ENCODE assay signal across 10 mouse cellular contexts in genomic region chr9:61583281-61584072, GRCm38 (mm10).
DNase-seq lines count a peak whose midpoint lies in the region; ATAC-seq and TF ChIP-seq lines count a peak whose summit lies in the region.
"Had no signal": no experiment of that assay in that cellular context is flagged by ENCODE, and none has a peak within 500 bp of the region (broad histone marks: within the 10 kb centered on the region; RNA-seq: fewer than 3 reads in every experiment).

No protein-coding gene starts in this region.

- no peak overlapping the region for H3K4me3 ChIP-seq in liver, embryonic 12.5 days
- no peak overlapping the region for H3K4me3 ChIP-seq in hindbrain, postnatal 0 days (ENCODE audit: low read length)
- no peak overlapping the region for H3K4me3 ChIP-seq in liver, postnatal 0 days (ENCODE audit: low read depth, low read length)
- H3K4me3 ChIP-seq in stomach, embryonic 16.5 days (replicated peaks; ENCODE audit: low read length) = no peak overlapping the region
- H3K4me3 ChIP-seq: liver, embryonic 13.5 days had no signal

- no peak overlapping the region for H3K9ac ChIP-seq in liver, embryonic 12.5 days
- no peak overlapping the region for H3K9ac ChIP-seq in hindbrain, postnatal 0 days (replicated peaks; ENCODE audit: low read length)
- no peak overlapping the region for H3K9ac ChIP-seq in liver, postnatal 0 days (replicated peaks)
- no peak overlapping the region; the same call in 1 of the 2 replicates for H3K9ac ChIP-seq in stomach, embryonic 16.5 days (ENCODE audit: low read length)
- H3K9ac ChIP-seq: liver, embryonic 13.5 days had no signal

- 71% methylated on average over 21 of the region's 21 CpGs for WGBS in liver, embryonic 12.5 days (ENCODE audit: insufficient replicate concordance)
- 39% methylated on average over 21 of the region's 21 CpGs for WGBS in hindbrain, postnatal 0 days
- 64% methylated on average over 21 of the region's 21 CpGs for WGBS in liver, postnatal 0 days (ENCODE audit: insufficient replicate concordance)
- 46% methylated on average over 21 of the region's 21 CpGs for WGBS in stomach, embryonic 16.5 days

- no peak for TF ChIP-seq CTCF in hindbrain, postnatal 0 days (IDR thresholded peaks at IDR 0.05; ENCODE audit: low read depth)
- TF ChIP-seq CTCF in liver, postnatal 0 days (IDR thresholded peaks at IDR 0.05; ENCODE audit: low read depth) = no peak

- peaks cover 5% of the 10 kb centered on the region; the same call in 1 of the 2 replicates for H3K27me3 ChIP-seq in liver, embryonic 12.5 days (replicated peaks)
- H3K27me3 ChIP-seq in hindbrain, postnatal 0 days (ENCODE audit: insufficient read depth, low read length) = no peaks in the 10 kb centered on the region
- no peaks in the 10 kb centered on the region for H3K27me3 ChIP-seq in liver, postnatal 0 days (ENCODE audit: insufficient read depth, low read length)
- no peaks in the 10 kb centered on the region for H3K27me3 ChIP-seq in stomach, embryonic 16.5 days (ENCODE audit: control insufficient read depth, insufficient read depth, low read length)
- H3K27me3 ChIP-seq: liver, embryonic 13.5 days had no signal

- no peaks in the 10 kb centered on the region for H3K36me3 ChIP-seq in liver, embryonic 12.5 days
- H3K36me3 ChIP-seq in hindbrain, postnatal 0 days (ENCODE audit: insufficient read depth, low read length) = no peaks in the 10 kb centered on the region
- H3K36me3 ChIP-seq in liver, postnatal 0 days (replicated peaks; ENCODE audit: insufficient read depth, low read length) = no peaks in the 10 kb centered on the region
- H3K36me3 ChIP-seq in stomach, embryonic 16.5 days (ENCODE audit: control insufficient read depth, insufficient read depth, low read length) = no peaks in the 10 kb centered on the region
- H3K36me3 ChIP-seq: liver, embryonic 13.5 days had no signal

- H3K27ac ChIP-seq in liver, embryonic 12.5 days = no peak overlapping the region
- no peak overlapping the region; the same call in 1 of the 2 replicates for H3K27ac ChIP-seq in hindbrain, postnatal 0 days
- no peak overlapping the region for H3K27ac ChIP-seq in liver, postnatal 0 days (ENCODE audit: low read depth)
- H3K27ac ChIP-seq in stomach, embryonic 16.5 days (ENCODE audit: low read length) = no peak overlapping the region
- H3K27ac ChIP-seq: liver, embryonic 13.5 days had no signal

- TF ChIP-seq EP300 in liver, postnatal 0 days (IDR thresholded peaks at IDR 0.05; ENCODE audit: low read depth) = no peak

- no peaks in the 10 kb centered on the region for H3K4me1 ChIP-seq in liver, embryonic 12.5 days
- H3K4me1 ChIP-seq in hindbrain, postnatal 0 days (ENCODE audit: insufficient read depth, low read length) = no peaks in the 10 kb centered on the region; the same call in 1 of the 2 replicates
- H3K4me1 ChIP-seq in liver, postnatal 0 days (ENCODE audit: insufficient read depth) = peaks cover 5% of the 10 kb centered on the region; the same call in 1 of the 2 replicates
- no peaks in the 10 kb centered on the region; the same call in 1 of the 2 replicates for H3K4me1 ChIP-seq in stomach, embryonic 16.5 days (ENCODE audit: control insufficient read depth, insufficient read depth, low read length)

- no peaks in the 10 kb centered on the region for H3K9me3 ChIP-seq in liver, embryonic 12.5 days (replicated peaks)
- no peaks in the 10 kb centered on the region for H3K9me3 ChIP-seq in hindbrain, postnatal 0 days (ENCODE audit: low read length)
- no peaks in the 10 kb centered on the region for H3K9me3 ChIP-seq in liver, postnatal 0 days (ENCODE audit: low read length)
- H3K9me3 ChIP-seq in stomach, embryonic 16.5 days (replicated peaks; ENCODE audit: control insufficient read depth, low read length) = no peaks in the 10 kb centered on the region
- H3K9me3 ChIP-seq: liver, embryonic 13.5 days had no signal

- no peak overlapping the region for H3K4me2 ChIP-seq in liver, embryonic 12.5 days
- no peak overlapping the region for H3K4me2 ChIP-seq in hindbrain, postnatal 0 days (ENCODE audit: low read depth, low read length)
- no peak overlapping the region for H3K4me2 ChIP-seq in liver, postnatal 0 days (ENCODE audit: low read depth, low read length)
- H3K4me2 ChIP-seq in stomach, embryonic 16.5 days (ENCODE audit: low read depth, low read length) = 0 out of 2 replicates have a peak overlapping the region, but pooled peaks have one; percentile 3
- H3K4me2 ChIP-seq: liver, embryonic 13.5 days had no signal

- DNase-seq in liver = peak; percentile 28
- peak; percentile 54 for DNase-seq in hindbrain, postnatal 0 days (ENCODE audit: low spot score)
- peak; percentile 59 for DNase-seq in liver, postnatal 0 days
- DNase-seq in layer of hippocampus, adult 11-12 months (ENCODE audit: low spot score) = no peak
- DNase-seq in embryo, embryonic 10 days (ENCODE audit: low spot score) = no peak
- no peak for DNase-seq in right cerebral cortex, postnatal 36 days (ENCODE audit: low spot score in 2 of 2)
- DNase-seq: liver, embryonic 13.5 days; spleen, adult 18-20 months had no signal

- no peak for ATAC-seq in liver, embryonic 12.5 days
- ATAC-seq in hindbrain, postnatal 0 days = peak; percentile 45; the same call in 1 of the 2 replicates
- peak; percentile 35; the same call in 1 of the 2 replicates for ATAC-seq in liver, postnatal 0 days
- ATAC-seq in stomach, embryonic 16.5 days (ENCODE audit: insufficient read depth, low FRiP score) = peak; percentile 93

Comparison
In these comparisons a context has a peak if more than half of its experiments do, and no peak if none do; other contexts are left out.
1. DNase-seq: peak in liver (single experiment), hindbrain, postnatal 0 days (single experiment) and liver, postnatal 0 days (single experiment); none in layer of hippocampus, adult 11-12 months (single experiment), embryo, embryonic 10 days (single experiment) and right cerebral cortex, postnatal 36 days (0 of 2).